In the genomic region with DNA sequence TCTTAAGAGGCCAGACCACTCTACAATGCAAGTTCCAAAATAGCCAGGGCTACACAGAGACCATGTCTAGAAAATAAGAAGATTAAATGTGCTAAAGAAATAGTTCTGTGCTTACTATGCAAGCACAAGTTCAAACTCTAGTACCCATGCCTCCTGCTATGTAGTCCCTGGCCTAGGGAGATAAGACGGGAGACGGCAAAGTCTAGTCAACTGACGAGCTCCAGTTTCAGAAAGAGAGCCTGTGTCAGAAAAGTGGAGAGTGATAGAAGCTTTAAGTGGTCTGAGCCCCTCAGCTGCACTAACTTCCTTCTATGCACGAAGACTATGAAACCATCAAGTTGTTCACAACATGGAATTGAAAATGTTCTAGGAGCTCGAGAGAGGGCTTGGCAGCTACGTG, we compare ENCODE assay signal across 21 mouse cellular contexts. TPM values are rescaled to one million over a fixed set of nuclear protein-coding genes. Genes with fewer than 3 reads are reported as not detected.
DNase-seq lines count a peak whose midpoint lies in the region; ATAC-seq and TF ChIP-seq lines count a peak whose summit lies in the region.
"Had no signal": no experiment of that assay in that cellular context is flagged by ENCODE, and none has a peak within 500 bp of the region (broad histone marks: within the 10 kb centered on the region; RNA-seq: fewer than 3 reads in every experiment).

No protein-coding gene starts in this region.

- H3K4me2 ChIP-seq in CH12.LX (ENCODE audit: insufficient read depth, low read depth, poor library complexity, severe bottlenecking) = no peak overlapping the region
- H3K4me2 ChIP-seq in liver, embryonic 13.5 days = no peak overlapping the region
- no peak overlapping the region for H3K4me2 ChIP-seq in liver, postnatal 0 days (ENCODE audit: low read depth, low read length)
- H3K4me2 ChIP-seq: embryonic facial prominence, embryonic 12.5 days; forebrain, embryonic 15.5 days; heart, embryonic 12.5 days; hindbrain, embryonic 12.5 days had no signal

- no peaks in the 10 kb centered on the region for H3K9me3 ChIP-seq in CH12.LX (replicated peaks; ENCODE audit: low read length)
- no peaks in the 10 kb centered on the region for H3K9me3 ChIP-seq in liver, embryonic 13.5 days (replicated peaks)
- H3K9me3 ChIP-seq in liver, postnatal 0 days (ENCODE audit: low read length) = no peaks in the 10 kb centered on the region
- H3K9me3 ChIP-seq: embryonic facial prominence, embryonic 12.5 days; forebrain, embryonic 15.5 days; heart, embryonic 12.5 days; hindbrain, embryonic 12.5 days had no signal

- in situ Hi-C loops in CH12.LX (cut with MboI; ENCODE audit: low pct_ligation_motif_present, low pct_unique_long_range_greater_than_20kb, low sequenced_read_pairs) = no loop called here

- TF ChIP-seq RAD21 in CH12.LX (IDR thresholded peaks at IDR 0.05; ENCODE audit: low read depth, low read length) = no peak

- H3K4me1 ChIP-seq in CH12.LX (ENCODE audit: control insufficient read depth in 1 of 2, insufficient read depth in 2 of 2) = peaks cover 0 to 8% of the 10 kb centered on the region in 2 experiments; a peak in 1 of 4 replicates
- peaks cover 46% of the 10 kb centered on the region for H3K4me1 ChIP-seq in liver, embryonic 13.5 days (replicated peaks)
- no peaks in the 10 kb centered on the region for H3K4me1 ChIP-seq in liver, postnatal 0 days (ENCODE audit: insufficient read depth)
- H3K4me1 ChIP-seq: embryonic facial prominence, embryonic 12.5 days; forebrain, embryonic 15.5 days; heart, embryonic 12.5 days; hindbrain, embryonic 12.5 days had no signal

- H3K4me3 ChIP-seq in CH12.LX (replicated peaks in 1 of 3; ENCODE audit: low read depth in 2 of 3, low read length in 2 of 3, poor library complexity in 1 of 3) = no peak overlapping the region
- no peak overlapping the region for H3K4me3 ChIP-seq in liver, embryonic 13.5 days (replicated peaks)
- no peak overlapping the region for H3K4me3 ChIP-seq in liver, postnatal 0 days (ENCODE audit: low read depth, low read length)
- H3K4me3 ChIP-seq: embryonic facial prominence, embryonic 12.5 days; forebrain, embryonic 15.5 days; heart, adult 2 months; heart, embryonic 12.5 days; hindbrain, embryonic 12.5 days had no signal

- dilution Hi-C loops in CH12.LX (cut with MboI; ENCODE audit: extremely low pct_ligation_motif_present, extremely low pct_unique_long_range_greater_than_20kb, low sequenced_read_pairs) = no loop called here

- peaks cover 85 to 97% of the 10 kb centered on the region in 2 experiments for H3K36me3 ChIP-seq in CH12.LX (replicated peaks in 1 of 2; ENCODE audit: control insufficient read depth in 1 of 2, insufficient read depth in 1 of 2, low read length in 1 of 2)
- peaks cover 100% of the 10 kb centered on the region for H3K36me3 ChIP-seq in liver, embryonic 13.5 days
- peaks cover 81% of the 10 kb centered on the region for H3K36me3 ChIP-seq in liver, postnatal 0 days (replicated peaks; ENCODE audit: insufficient read depth, low read length)

- no peak for TF ChIP-seq CTCF in CH12.LX (conservative IDR thresholded peaks at IDR 0.05 in 1 of 2, IDR thresholded peaks at IDR 0.05 in 1 of 2; ENCODE audit: low read depth in 2 of 2, low read length in 2 of 2)
- TF ChIP-seq CTCF in liver, postnatal 0 days (IDR thresholded peaks at IDR 0.05; ENCODE audit: low read depth) = no peak

- no peak for TF ChIP-seq POLR2A in CH12.LX (IDR thresholded peaks at IDR 0.05; ENCODE audit: low read depth, low read length)

- H3K79me2 ChIP-seq in CH12.LX (replicated peaks; ENCODE audit: control insufficient read depth, extremely low read depth, insufficient read depth, poor library complexity, severe bottlenecking) = no peaks in the 10 kb centered on the region

- H3K27me3 ChIP-seq in CH12.LX (replicated peaks) = no peaks in the 10 kb centered on the region
- H3K27me3 ChIP-seq in liver, embryonic 13.5 days = no peaks in the 10 kb centered on the region
- no peaks in the 10 kb centered on the region for H3K27me3 ChIP-seq in liver, postnatal 0 days (ENCODE audit: insufficient read depth, low read length)
- H3K27me3 ChIP-seq: embryonic facial prominence, embryonic 12.5 days; forebrain, embryonic 15.5 days; heart, embryonic 12.5 days; hindbrain, embryonic 12.5 days had no signal

- no peak for TF ChIP-seq EP300 in CH12.LX (IDR thresholded peaks at IDR 0.05; ENCODE audit: low read length)
- TF ChIP-seq EP300 in liver, postnatal 0 days (IDR thresholded peaks at IDR 0.05; ENCODE audit: low read depth) = no peak

- no peak for DNase-seq in CH12.LX (ENCODE audit: extremely low read depth)
- DNase-seq in MEL-GATA-1-ER (ENCODE audit: extremely low read depth, low read depth) = peak; percentile 17
- peak; percentile 29 for DNase-seq in liver, embryonic 13.5 days
- no peak for DNase-seq in liver, postnatal 0 days
- DNase-seq in gastrocnemius, postnatal 14 days = no peak
- DNase-seq in thymus, adult 18-20 months = no peak
- no peak for DNase-seq in layer of hippocampus, adult 18-20 months (ENCODE audit: low spot score in 2 of 2)
- DNase-seq: adrenal gland, adult 2 months; adrenal gland, postnatal 25 days; cerebellum, adult 2 months; cerebellum, postnatal 14 days; gastrocnemius, postnatal 10 days; heart, adult 2 months; heart, postnatal 4 days had no signal

- peak; percentile 65 for ATAC-seq in liver, embryonic 13.5 days (ENCODE audit: low read depth)
- peak; percentile 46; the same call in 1 of the 2 replicates for ATAC-seq in liver, postnatal 0 days
- ATAC-seq: activated CD4-positive, CD25-positive, alpha-beta regulatory T cell, adult 4 months; forebrain, embryonic 15.5 days; hindbrain, embryonic 16.5 days; inflammation-experienced regulatory T-cells, adult 6 months had no signal

- H3K9ac ChIP-seq in CH12.LX (ENCODE audit: insufficient read depth, low read depth) = no peak overlapping the region
- no peak overlapping the region for H3K9ac ChIP-seq in liver, embryonic 13.5 days
- H3K9ac ChIP-seq in liver, postnatal 0 days (replicated peaks) = no peak overlapping the region
- H3K9ac ChIP-seq: embryonic facial prominence, embryonic 12.5 days; forebrain, embryonic 15.5 days; heart, embryonic 12.5 days; hindbrain, embryonic 12.5 days had no signal

- 36% methylated on average over 6 of the region's 6 CpGs for WGBS in liver, embryonic 13.5 days (ENCODE audit: insufficient replicate concordance)
- 62% methylated on average over 6 of the region's 6 CpGs for WGBS in liver, postnatal 0 days (ENCODE audit: insufficient replicate concordance)

- intact Hi-C loops in gastrocnemius, postnatal 14 days (cut with DNase I; ENCODE audit: low total_unique reads) = no loop called here

- no peak overlapping the region for H3K27ac ChIP-seq in CH12.LX (ENCODE audit: insufficient read depth, low read depth)
- peak overlapping the region; percentile 69 for H3K27ac ChIP-seq in liver, embryonic 13.5 days
- no peak overlapping the region for H3K27ac ChIP-seq in liver, postnatal 0 days (ENCODE audit: low read depth)
- H3K27ac ChIP-seq: embryonic facial prominence, embryonic 12.5 days; forebrain, embryonic 15.5 days; heart, adult 2 months; hindbrain, embryonic 12.5 days had no signal

TF ChIP-seq in CH12.LX, 34 proteins besides CTCF, POLR2A, EP300 and RAD21:
- TF ChIP-seq ELF1 (IDR thresholded peaks at IDR 0.05; ENCODE audit: low read depth, low read length) (no peak), POLR2AphosphoS2 (IDR thresholded peaks at IDR 0.05; ENCODE audit: low read depth, low read length) (0 out of 2 replicates have a peak, but pooled peaks have one; percentile 60), MXI1 (IDR thresholded peaks at IDR 0.05; ENCODE audit: low read depth, low read length) (no peak)

RNA-seq across cellular contexts. Expression of a gene that starts 9.1 kb away (rescaled TPM):
- total RNA-seq in CH12.LX (2012; rRNA removed) = 155 and 209 TPM in 2 replicates
- 282 and 342 TPM in 2 replicates for total RNA-seq in CH12.LX (2014; rRNA removed)
- 211 and 249 TPM in 2 replicates for polyA plus RNA-seq in CH12.LX (2012; ENCODE audit: insufficient read length, low read depth)
- 164 and 177 TPM in 2 replicates for polyA plus RNA-seq in liver, embryonic 13.5 days (2015; fragmentation: Nextera tagmentation; extraction: Ambion mirVana)
- 94.8 and 97.2 TPM in 2 replicates for polyA plus RNA-seq in liver, postnatal 0 days (2015; fragmentation: Nextera tagmentation; extraction: Ambion mirVana)
- total RNA-seq in gastrocnemius, postnatal 14 days (2021) = 10 to 100 TPM; 59.0 to 59.8 TPM
- total RNA-seq in layer of hippocampus, adult 18-20 months (2021) = 10 to 100 TPM; 66.7 to 71.9 TPM

RNA-seq across cellular contexts. Expression of a gene that starts 9.3 kb away (rescaled TPM):
- total RNA-seq in CH12.LX (2012; rRNA removed) (86.7 and 102 TPM in 2 replicates), CH12.LX (2014; rRNA removed) (58.9 and 64.5 TPM in 2 replicates)
- 267 and 280 TPM in 2 replicates for polyA plus RNA-seq in CH12.LX (2012; ENCODE audit: insufficient read length, low read depth)
- 69.5 and 90.7 TPM in 2 replicates for polyA plus RNA-seq in liver, embryonic 13.5 days (2015; fragmentation: Nextera tagmentation; extraction: Ambion mirVana)
- polyA plus RNA-seq in liver, postnatal 0 days (2015; fragmentation: Nextera tagmentation; extraction: Ambion mirVana) = 32.5 and 34.0 TPM in 2 replicates
- total RNA-seq in gastrocnemius, postnatal 14 days (2021) = 10 to 100 TPM; 55.4 to 58.5 TPM
- total RNA-seq in layer of hippocampus, adult 18-20 months (2021) = 10 to 100 TPM; 88.5 to 94.7 TPM

RNA-seq across cellular contexts. Expression of a gene that starts 17.6 kb away (rescaled TPM):
- total RNA-seq in CH12.LX (2012; rRNA removed) (13.9 and 15.3 TPM in 2 replicates), CH12.LX (2014; rRNA removed) (10.6 and 11.4 TPM in 2 replicates)
- polyA plus RNA-seq in CH12.LX (2012; ENCODE audit: insufficient read length, low read depth) = 11.7 and 12.3 TPM in 2 replicates
- 8.6 and 9.4 TPM in 2 replicates for polyA plus RNA-seq in liver, embryonic 13.5 days (2015; fragmentation: Nextera tagmentation; extraction: Ambion mirVana)
- 4.4 and 5.5 TPM in 2 replicates for polyA plus RNA-seq in liver, postnatal 0 days (2015; fragmentation: Nextera tagmentation; extraction: Ambion mirVana)
- total RNA-seq in gastrocnemius, postnatal 14 days (2021) = 1 to 10 TPM; 9.7 to 9.8 TPM
- total RNA-seq in layer of hippocampus, adult 18-20 months (2021) = 10 to 100 TPM; 25.2 to 28.5 TPM

RNA-seq across cellular contexts. Expression of a gene that starts 17.7 kb away (rescaled TPM):
- 59.2 and 68.4 TPM in 2 replicates for total RNA-seq in CH12.LX (2012; rRNA removed)
- total RNA-seq in CH12.LX (2014; rRNA removed) = 70.7 and 75.2 TPM in 2 replicates
- 54.6 and 56.3 TPM in 2 replicates for polyA plus RNA-seq in CH12.LX (2012; ENCODE audit: insufficient read length, low read depth)
- polyA plus RNA-seq in liver, embryonic 13.5 days (2015; fragmentation: Nextera tagmentation; extraction: Ambion mirVana) = 32.4 and 34.7 TPM in 2 replicates
- polyA plus RNA-seq in liver, postnatal 0 days (2015; fragmentation: Nextera tagmentation; extraction: Ambion mirVana) = 18.1 and 19.3 TPM in 2 replicates
- total RNA-seq in gastrocnemius, postnatal 14 days (2021) = 1 to 10 TPM; 7.1 to 8.8 TPM
- 10 to 100 TPM; 23.5 to 23.8 TPM for total RNA-seq in layer of hippocampus, adult 18-20 months (2021)

RNA-seq across cellular contexts. Expression of a gene that starts 35.3 kb away (rescaled TPM):
- total RNA-seq in CH12.LX (2012; rRNA removed) (516 and 548 TPM in 2 replicates), CH12.LX (2014; rRNA removed) (317 and 330 TPM in 2 replicates)
- 441 and 472 TPM in 2 replicates for polyA plus RNA-seq in CH12.LX (2012; ENCODE audit: insufficient read length, low read depth)
- polyA plus RNA-seq in liver, embryonic 13.5 days (2015; fragmentation: Nextera tagmentation; extraction: Ambion mirVana) = 158 and 163 TPM in 2 replicates
- 157 and 181 TPM in 2 replicates for polyA plus RNA-seq in liver, postnatal 0 days (2015; fragmentation: Nextera tagmentation; extraction: Ambion mirVana)
- total RNA-seq in gastrocnemius, postnatal 14 days (2021) = 10 to 100 TPM; 58.6 to 66.5 TPM
- 10 to 100 TPM; 17.5 to 19.1 TPM for total RNA-seq in layer of hippocampus, adult 18-20 months (2021)

Comparison
In these comparisons a context has a peak if more than half of its experiments do, and no peak if none do; other contexts are left out.
1. DNase-seq: peak in MEL-GATA-1-ER (single experiment) and liver, embryonic 13.5 days (single experiment); none in CH12.LX (single experiment), liver, postnatal 0 days (single experiment), gastrocnemius, postnatal 14 days (single experiment), thymus, adult 18-20 months (0 of 2) and layer of hippocampus, adult 18-20 months (0 of 2).